Mouse (Mus musculus): ENCODE data around the gene Fam151a.
"Not testable (repeated sequence)": the region's sequence is repeated elsewhere in the genome, so short reads cannot be mapped to it uniquely, and the experiment has no call there.

DNA sequence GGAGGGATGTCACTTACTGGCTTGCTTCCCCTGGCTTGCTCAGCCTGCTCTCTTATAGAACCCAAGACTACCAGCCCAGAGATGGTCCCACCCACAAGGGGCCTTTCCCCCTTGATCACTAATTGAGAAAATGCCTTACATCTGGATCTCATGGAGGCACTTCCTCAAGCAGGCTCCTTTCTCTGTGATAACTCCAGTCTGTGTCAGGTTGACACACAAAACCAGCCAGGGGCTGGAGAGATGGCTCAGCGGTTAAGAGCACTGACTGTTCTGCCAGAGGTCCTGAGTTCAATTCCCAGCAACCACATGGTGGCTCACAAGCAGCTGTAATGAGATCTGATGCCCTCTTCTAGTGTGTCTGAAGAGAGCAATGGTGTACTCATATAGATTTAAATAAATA is 3.2 kb downstream of the Fam151a start:
- not testable (repeated sequence) for TF ChIP-seq POLR2A (IDR thresholded peaks at IDR 0.05; ENCODE audit: low read depth, low read length); CTCF (conservative IDR thresholded peaks at IDR 0.05; ENCODE audit: insufficient read depth, insufficient read length, low read depth, low read length)

Data from kidney, adult 2 months (tissue).